Mouse (Mus musculus): ENCODE data around the gene Ugt1a7c. TPM values are rescaled to one million over a fixed set of nuclear protein-coding genes. Genes with fewer than 3 reads are reported as not detected.
"Not testable (repeated sequence)": the region's sequence is repeated elsewhere in the genome, so short reads cannot be mapped to it uniquely, and the experiment has no call there.

Ugt1a7c gene
- polyA plus RNA-seq, 1 experiment from 2014 or later = 2.3 TPM

DNA sequence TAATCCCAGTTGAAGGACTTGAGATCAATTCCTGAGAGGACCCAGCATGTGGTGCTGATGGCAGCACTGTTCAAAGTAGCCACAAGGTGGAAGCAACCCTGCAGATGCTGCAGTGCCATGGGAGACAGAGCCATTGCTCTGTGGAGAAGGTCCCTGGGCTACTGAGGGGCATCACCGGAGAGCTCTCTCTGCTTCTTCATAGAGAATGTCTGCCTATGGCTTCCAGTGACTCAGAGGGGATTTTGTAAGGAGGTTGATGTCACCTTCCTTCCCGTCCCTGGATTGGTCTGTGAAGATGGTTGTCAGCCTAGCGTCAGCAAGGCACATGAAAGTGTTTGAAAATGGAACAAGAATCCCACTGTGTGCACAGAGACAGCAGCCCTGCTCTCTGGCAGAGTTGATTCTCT is 589 bp upstream of the Ugt1a7c start:
- WGBS = 63% methylated on average over 3 of the region's 3 CpGs
- peak overlapping the region; percentile 65 for H3K27ac ChIP-seq
- not testable (repeated sequence) for H3K9ac ChIP-seq; H3K36me3 ChIP-seq; H3K4me2 ChIP-seq; H3K4me1 ChIP-seq; ATAC-seq (ENCODE audit: borderline replicate concordance, extremely low read depth, low FRiP score, low TSS enrichment); H3K27me3 ChIP-seq; H3K9me3 ChIP-seq; H3K4me3 ChIP-seq

DNA sequence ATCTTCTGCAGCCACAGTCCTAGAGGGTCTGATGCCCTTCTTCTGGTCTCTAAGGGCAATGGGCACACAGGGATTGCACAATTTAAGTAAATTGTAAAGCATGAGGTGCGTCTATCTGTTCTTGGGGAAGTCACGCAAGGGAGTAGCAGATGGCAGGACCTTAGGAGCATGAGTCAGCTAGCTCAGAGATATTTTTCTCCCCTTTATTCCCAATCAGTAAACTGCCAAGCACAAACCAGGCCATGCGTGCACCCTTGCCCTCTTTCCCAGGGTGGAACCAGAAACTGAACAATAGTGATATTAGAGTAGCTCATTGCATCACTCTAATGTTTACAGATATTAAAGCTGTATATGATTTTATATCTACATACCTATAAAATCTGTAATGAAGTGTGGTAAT is 3.7 kb downstream of the Ugt1a7c start:
- 77% methylated on average over 3 of the region's 3 CpGs for WGBS
- H3K4me1 ChIP-seq; H3K36me3 ChIP-seq; H3K4me3 ChIP-seq; H3K4me2 ChIP-seq; ATAC-seq (ENCODE audit: borderline replicate concordance, extremely low read depth, low FRiP score, low TSS enrichment); H3K27me3 ChIP-seq; H3K27ac ChIP-seq; H3K9me3 ChIP-seq; H3K9ac ChIP-seq: not testable (repeated sequence)

- H3K4me1 ChIP-seq; H3K27me3 ChIP-seq; H3K4me3 ChIP-seq; H3K9ac ChIP-seq; H3K36me3 ChIP-seq; H3K4me2 ChIP-seq; H3K27ac ChIP-seq; ATAC-seq (ENCODE audit: borderline replicate concordance, extremely low read depth, low FRiP score, low TSS enrichment); H3K9me3 ChIP-seq: not testable (repeated sequence)
- 79% methylated on average over 2 of the region's 2 CpGs for WGBS
These were observed 4.8 kb downstream of the Ugt1a7c start for GRCm38 (mm10) chr1:88099691-88100090.

DNA sequence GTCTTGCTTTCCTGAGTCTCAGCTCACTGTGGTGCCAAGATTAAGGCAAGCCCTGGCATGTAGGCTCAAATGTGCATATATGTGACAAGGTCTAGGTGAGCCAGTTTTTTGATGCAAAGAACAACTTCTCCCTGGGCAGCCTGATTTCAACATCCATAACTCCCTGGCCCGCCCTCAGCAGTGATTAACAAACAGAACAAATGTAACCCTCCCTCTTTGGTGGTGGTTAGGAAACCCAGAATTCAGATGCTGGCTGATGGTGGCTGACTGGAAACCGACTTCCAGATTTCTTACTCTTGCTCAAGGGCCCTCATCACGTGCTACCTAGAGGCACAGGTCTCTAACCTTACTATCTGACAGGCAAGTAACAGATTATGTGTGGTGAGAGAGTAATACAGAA is 8.2 kb downstream of the Ugt1a7c start, which contains the start of gene Ugt1a6b:
Ugt1a6b (plus strand) TSS at position 234 of the 400 bp plus-strand sequence.
- H3K36me3 ChIP-seq; H3K4me1 ChIP-seq; H3K9me3 ChIP-seq; H3K9ac ChIP-seq; H3K27ac ChIP-seq; H3K4me3 ChIP-seq; ATAC-seq (ENCODE audit: borderline replicate concordance, extremely low read depth, low FRiP score, low TSS enrichment); H3K27me3 ChIP-seq; H3K4me2 ChIP-seq: not testable (repeated sequence)
- WGBS = 37% methylated on average over 3 of the region's 3 CpGs

DNA sequence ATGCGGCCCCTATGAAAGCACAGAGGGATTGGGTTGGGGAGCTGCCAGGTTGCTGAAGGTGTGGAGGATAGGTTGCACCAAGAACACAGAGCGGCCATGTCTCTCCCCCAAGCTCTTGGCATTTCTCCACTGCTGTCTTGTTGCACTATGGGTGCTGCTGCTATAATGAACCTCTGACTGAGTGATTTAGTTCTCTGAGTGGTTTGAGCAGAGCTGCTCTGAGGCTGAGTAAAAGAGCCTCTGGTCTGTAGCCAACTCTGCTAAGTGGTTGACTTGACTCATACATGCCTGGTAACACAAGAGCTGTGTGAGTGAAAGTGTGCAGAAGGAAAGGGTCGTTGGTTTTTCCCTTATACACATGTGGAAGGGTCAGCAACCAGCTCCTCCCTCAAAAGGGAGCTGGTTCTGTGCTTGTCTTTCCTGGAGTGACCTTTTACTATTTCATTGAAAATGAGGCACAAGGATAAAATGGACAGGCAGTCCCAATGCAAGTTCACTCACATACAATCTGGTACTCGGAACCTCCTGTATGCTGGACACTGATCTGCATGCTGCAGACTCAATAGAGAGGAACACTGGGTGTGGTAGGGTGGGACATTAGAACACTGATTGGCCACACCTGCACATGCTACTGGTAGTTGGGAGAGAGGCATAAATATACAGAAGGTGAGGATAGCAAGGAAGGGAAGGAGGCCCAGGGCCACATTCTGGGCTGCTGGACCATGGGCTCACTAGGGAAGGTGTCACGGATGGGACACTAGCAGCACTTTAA is 9.0 kb downstream of the Ugt1a7c start:
- not testable (repeated sequence) for H3K27me3 ChIP-seq, H3K27ac ChIP-seq, H3K36me3 ChIP-seq, H3K4me2 ChIP-seq, H3K9me3 ChIP-seq, H3K4me1 ChIP-seq, H3K9ac ChIP-seq, H3K4me3 ChIP-seq
- WGBS = 62% methylated on average over 4 of the region's 5 CpGs
- peak; percentile 11; the same call in 1 of the 2 replicates for ATAC-seq (ENCODE audit: borderline replicate concordance, extremely low read depth, low FRiP score, low TSS enrichment)

DNA sequence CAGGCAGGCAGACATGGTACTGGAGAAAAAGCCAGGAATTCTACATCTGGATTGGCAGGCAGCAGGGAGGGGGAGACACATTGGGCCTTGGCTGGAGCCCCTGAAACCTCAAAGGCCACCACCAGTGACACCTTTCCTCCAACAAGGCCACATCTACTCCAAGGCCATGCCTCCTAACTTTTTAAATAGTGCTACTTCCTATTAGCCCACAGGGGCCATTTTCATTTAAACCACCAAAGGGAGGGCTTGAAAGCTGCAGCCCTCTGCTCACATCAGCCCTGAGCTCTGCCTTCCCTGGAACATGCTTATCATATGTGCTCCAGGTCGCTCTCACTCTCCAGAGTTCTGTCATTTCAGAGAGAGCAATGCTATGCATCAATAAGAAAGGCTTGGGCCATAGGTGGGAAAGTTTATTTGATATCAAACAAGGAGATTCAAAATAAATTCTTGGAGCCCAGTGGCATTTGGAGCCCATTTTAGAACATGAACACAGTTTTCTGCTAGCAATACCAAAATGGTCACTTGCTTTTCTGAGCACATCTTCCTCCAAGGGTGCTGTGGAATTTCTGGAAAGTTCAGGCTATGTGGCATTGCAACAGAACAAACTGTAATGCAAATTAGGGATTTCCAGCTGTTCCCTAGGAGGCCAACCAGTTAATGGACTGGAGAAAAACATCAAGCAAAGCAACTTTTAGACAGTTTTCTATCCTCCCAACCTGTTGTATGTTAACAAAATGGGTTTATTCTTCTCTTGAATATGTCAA is 10.0 kb downstream of the Ugt1a7c start:
- 85% methylated on average over 1 of the region's 1 CpGs for WGBS

DNA sequence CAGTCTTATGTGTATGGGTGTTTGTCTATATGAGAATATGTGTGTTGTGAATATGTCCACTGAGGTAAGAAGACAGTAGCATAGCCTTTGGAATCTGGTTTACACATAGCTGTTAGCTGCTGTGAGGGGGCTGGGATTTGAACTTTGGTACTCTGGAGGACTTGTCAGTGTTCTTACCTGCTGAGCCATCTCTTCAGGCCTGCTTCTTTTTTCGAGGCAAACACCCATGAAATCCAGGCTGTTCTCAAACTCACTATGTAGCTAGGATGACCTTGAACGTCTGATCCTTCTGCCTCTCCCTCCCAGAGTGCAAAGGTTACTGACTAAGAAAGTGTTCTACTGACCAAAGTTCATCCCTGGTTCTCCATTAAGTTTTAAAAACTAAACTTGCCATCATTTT is 10.8 kb downstream of the Ugt1a7c start:
- 53% methylated on average over 2 of the region's 2 CpGs for WGBS
- Histone ChIP-seq H3K27me3 (no peaks in the 10 kb centered on the region), H3K4me3 (no peak overlapping the region), H3K4me2 (no peak overlapping the region), H3K36me3 (no peaks in the 10 kb centered on the region), H3K4me1 (no peaks in the 10 kb centered on the region), H3K9ac (no peak overlapping the region), H3K9me3 (no peaks in the 10 kb centered on the region), H3K27ac (no peak overlapping the region)
- no peak for ATAC-seq (ENCODE audit: borderline replicate concordance, extremely low read depth, low FRiP score, low TSS enrichment)

More for the DNA sequence above, 10.0 kb downstream of the Ugt1a7c start:
- Histone ChIP-seq H3K4me2 (no peak overlapping the region), H3K9me3 (no peaks in the 10 kb centered on the region), H3K4me1 (no peaks in the 10 kb centered on the region), H3K9ac (no peak overlapping the region), H3K36me3 (no peaks in the 10 kb centered on the region), H3K4me3 (no peak overlapping the region), H3K27me3 (no peaks in the 10 kb centered on the region), H3K27ac (no peak overlapping the region)
- ATAC-seq (ENCODE audit: borderline replicate concordance, extremely low read depth, low FRiP score, low TSS enrichment) = no peak

DNA sequence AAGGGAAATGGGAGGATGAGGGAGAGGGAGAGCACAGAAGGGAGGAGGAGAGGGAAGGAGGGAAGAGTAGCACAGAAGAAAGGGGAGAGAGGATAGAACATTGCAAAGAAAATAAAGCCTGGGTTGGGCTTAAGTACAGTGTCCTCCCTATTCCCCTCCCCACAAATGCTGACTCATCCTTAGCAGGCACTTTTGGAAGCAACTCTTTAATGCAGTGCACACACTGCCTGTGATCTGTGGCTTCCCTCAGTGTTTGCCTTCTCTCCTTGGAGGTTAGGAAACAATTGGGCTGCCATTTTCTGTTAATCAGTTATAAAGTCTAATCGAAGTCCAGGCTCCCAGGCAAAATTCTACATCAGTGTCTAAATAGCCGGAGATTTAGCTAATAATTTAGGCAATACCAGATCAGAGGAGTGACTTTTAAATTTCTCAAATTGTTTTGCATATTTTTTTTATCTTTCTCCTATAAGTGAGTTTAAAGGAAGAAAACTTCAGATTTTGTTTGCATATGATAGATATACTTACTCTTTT is 14.2 kb downstream of the Ugt1a7c start:
- H3K9me3 ChIP-seq; H3K27ac ChIP-seq; H3K4me2 ChIP-seq; H3K27me3 ChIP-seq; ATAC-seq (ENCODE audit: borderline replicate concordance, extremely low read depth, low FRiP score, low TSS enrichment); H3K4me3 ChIP-seq; H3K9ac ChIP-seq; H3K4me1 ChIP-seq; H3K36me3 ChIP-seq: not testable (repeated sequence)
- WGBS = 53% methylated on average over 2 of the region's 2 CpGs

- H3K4me2 ChIP-seq; H3K27me3 ChIP-seq; H3K9ac ChIP-seq; H3K36me3 ChIP-seq; ATAC-seq (ENCODE audit: borderline replicate concordance, extremely low read depth, low FRiP score, low TSS enrichment); H3K9me3 ChIP-seq; H3K4me1 ChIP-seq; H3K27ac ChIP-seq; H3K4me3 ChIP-seq: not testable (repeated sequence)
- WGBS = 50% methylated on average over 2 of the region's 2 CpGs
These were observed 14.7 kb downstream of the Ugt1a7c start for GRCm38 (mm10) chr1:88109604-88110003.

DNA sequence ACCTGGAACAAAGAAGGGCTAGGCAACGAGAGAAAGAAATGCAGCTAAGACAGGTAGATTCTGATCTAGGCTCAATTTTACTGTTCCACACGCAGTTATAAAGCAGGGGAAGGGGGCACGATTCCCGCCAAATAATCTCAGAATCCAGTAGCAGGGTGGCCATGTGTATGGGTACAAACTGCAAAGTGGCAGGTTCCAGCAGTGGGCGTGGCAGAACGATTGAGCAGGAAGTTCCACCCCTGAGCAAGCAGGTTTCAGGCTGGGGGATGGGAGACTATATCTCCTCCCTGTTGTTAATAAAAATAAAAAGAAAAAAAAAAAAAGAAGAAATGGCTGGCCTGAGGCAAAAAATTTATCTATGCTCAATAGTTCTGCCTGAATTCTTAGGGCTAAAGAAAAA is 17.9 kb downstream of the Ugt1a7c start:
- 88% methylated on average over 6 of the region's 6 CpGs for WGBS
- H3K4me2 ChIP-seq; H3K9ac ChIP-seq; H3K4me3 ChIP-seq; H3K36me3 ChIP-seq; ATAC-seq (ENCODE audit: borderline replicate concordance, extremely low read depth, low FRiP score, low TSS enrichment); H3K9me3 ChIP-seq; H3K4me1 ChIP-seq; H3K27me3 ChIP-seq; H3K27ac ChIP-seq: not testable (repeated sequence)

DNA sequence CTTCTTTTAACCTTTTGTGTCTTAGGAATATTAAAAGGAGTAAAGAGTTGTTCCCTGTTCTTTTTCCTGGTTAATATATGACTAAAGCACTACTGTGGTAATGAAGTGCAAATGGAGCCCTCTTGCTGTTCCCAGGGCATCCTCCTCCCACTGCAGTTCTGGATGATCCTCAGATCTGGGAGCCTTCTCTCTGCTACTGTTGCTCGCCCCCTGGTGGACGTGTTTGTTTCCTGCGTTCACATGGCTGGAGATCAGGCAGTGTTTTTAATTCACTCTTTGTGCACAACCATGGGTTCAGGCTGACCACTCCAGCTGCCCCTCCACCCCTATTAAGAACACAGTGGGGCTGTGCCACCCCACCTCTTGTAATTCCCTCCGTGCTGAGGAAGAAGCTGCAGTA is 25.7 kb downstream of the Ugt1a7c start:
- H3K36me3 ChIP-seq, H3K27me3 ChIP-seq, H3K4me2 ChIP-seq, H3K4me3 ChIP-seq, H3K4me1 ChIP-seq, H3K9me3 ChIP-seq, H3K27ac ChIP-seq, H3K9ac ChIP-seq: not testable (repeated sequence)
- 9% methylated on average over 4 of the region's 4 CpGs for WGBS
- 0 out of 2 replicates have a peak, but pooled peaks have one; percentile 42 for ATAC-seq (ENCODE audit: borderline replicate concordance, extremely low read depth, low FRiP score, low TSS enrichment)

GRCm38 (mm10) chr1:88121521-88121920 is 26.7 kb downstream of the Ugt1a7c start:
- H3K9me3 ChIP-seq; H3K4me1 ChIP-seq; H3K9ac ChIP-seq; ATAC-seq (ENCODE audit: borderline replicate concordance, extremely low read depth, low FRiP score, low TSS enrichment); H3K4me3 ChIP-seq; H3K27ac ChIP-seq; H3K4me2 ChIP-seq; H3K36me3 ChIP-seq; H3K27me3 ChIP-seq: not testable (repeated sequence)
- WGBS = no CpG with 5 or more reads among the region's 1 CpGs

Data from lung, embryonic 15.5 days (tissue).